Mouse (Mus musculus) CH12.LX (cell line): Measurements from ENCODE around the gene Notch3. TPM values are rescaled to one million over a fixed set of nuclear protein-coding genes. Genes with fewer than 3 reads are reported as not detected.

ENCODE experiments used
- DNase-seq: peaks from one replicate; pipeline ENCODE4 v3.0.0-alpha.2; 2013; ENCODE audit errors: extremely low read depth
- H3K27ac ChIP-seq: 2 replicates; pipeline ENCODE4 v1.5.1; 2012; ENCODE audit warnings: low read depth, mild to moderate bottlenecking, control low read depth, moderate library complexity; ENCODE audit not compliant: insufficient read depth
- H3K27me3 ChIP-seq: replicated peaks from 2 replicates; pipeline ENCODE3; 2012; ENCODE audit warnings: inconsistent platforms
- H3K36me3 ChIP-seq, 2 experiments: replicated peaks in 1 of 2; 2 replicates each; pipeline versions ENCODE3 to v1.6.1; 2012; ENCODE audit warnings: inconsistent platforms in 1 of 2, low read length in 1 of 2, mild to moderate bottlenecking in 1 of 2, mixed read lengths in 1 of 2, moderate library complexity in 1 of 2; ENCODE audit not compliant: control insufficient read depth in 1 of 2, insufficient read depth in 1 of 2
- H3K4me1 ChIP-seq, 2 experiments: 2 replicates each; pipeline ENCODE4 v1.6.1; 2012; ENCODE audit warnings: inconsistent platforms in 1 of 2, moderate library complexity in 1 of 2; ENCODE audit not compliant: insufficient read depth in 2 of 2, control insufficient read depth in 1 of 2
- H3K4me2 ChIP-seq: 2 replicates; pipeline ENCODE4 v1.6.1; 2012; ENCODE audit warnings: low read depth, mild to moderate bottlenecking, control low read depth; ENCODE audit not compliant: poor library complexity, insufficient read depth, severe bottlenecking
- H3K4me3 ChIP-seq, 3 experiments: fragments of 150-350 bp in 1 of 3; sonication (generic) in 1 of 3; replicated peaks in 1 of 3; 2 replicates each; pipeline versions ENCODE3 to v1.5.1; 2011 to 2012; ENCODE audit warnings: low read depth in 2 of 3, low read length in 2 of 3, mild to moderate bottlenecking in 2 of 3, moderate library complexity in 2 of 3, control low read depth in 1 of 3, improper control_type of control experiment in 1 of 3, inconsistent platforms in 1 of 3, mixed read lengths in 1 of 3; ENCODE audit not compliant: poor library complexity in 1 of 3
- H3K79me2 ChIP-seq: replicated peaks from 2 replicates; pipeline ENCODE4 v1.6.1; 2012; ENCODE audit warnings: mild to moderate bottlenecking, moderate library complexity; ENCODE audit not compliant: control insufficient read depth, poor library complexity, insufficient read depth, severe bottlenecking; ENCODE audit errors: extremely low read depth
- H3K9ac ChIP-seq: 2 replicates; pipeline ENCODE4 v1.6.1; 2012; ENCODE audit warnings: low read depth, mild to moderate bottlenecking, control low read depth, moderate library complexity; ENCODE audit not compliant: insufficient read depth
- H3K9me3 ChIP-seq: replicated peaks from 2 replicates; pipeline ENCODE3; 2012; ENCODE audit warnings: low read length, inconsistent platforms, mixed read lengths
- BHLHE40 ChIP-seq: IDR thresholded peaks from 2 replicates; pipeline ENCODE4 v1.6.1; 2011; ENCODE audit warnings: mild to moderate bottlenecking, low read depth, low read length, improper control_type of control experiment
- CHD1 ChIP-seq: IDR thresholded peaks from 2 replicates; pipeline ENCODE4 v1.6.1; 2012; ENCODE audit warnings: low read depth, low read length, improper control_type of control experiment, inconsistent platforms
- CHD2 ChIP-seq: IDR thresholded peaks from 2 replicates; pipeline ENCODE4 v1.6.1; 2011; ENCODE audit warnings: low read length, improper control_type of control experiment
- ELF1 ChIP-seq: IDR thresholded peaks from 2 replicates; pipeline ENCODE4 v1.6.1; 2014; ENCODE audit warnings: low read depth, mild to moderate bottlenecking, inconsistent platforms, low read length, improper control_type of control experiment
- EP300 ChIP-seq: IDR thresholded peaks from 2 replicates; pipeline ENCODE4 v1.6.1; 2011; ENCODE audit warnings: low read length, improper control_type of control experiment
- ETS1 ChIP-seq: conservative IDR thresholded peaks from 2 replicates; pipeline ENCODE4 v1.6.1; 2012; ENCODE audit warnings: low read depth, mild to moderate bottlenecking, inconsistent platforms, low read length, improper control_type of control experiment, moderate library complexity
- GABPA ChIP-seq: IDR thresholded peaks from 2 replicates; pipeline ENCODE4 v1.6.1; 2012; ENCODE audit warnings: low read depth, low read length, improper control_type of control experiment, inconsistent platforms; ENCODE audit not compliant: insufficient replicate concordance
- IRF4 ChIP-seq: IDR thresholded peaks from 2 replicates; pipeline ENCODE4 v1.6.1; 2014; ENCODE audit warnings: low read depth, mild to moderate bottlenecking, inconsistent platforms, low read length, improper control_type of control experiment
- JUND ChIP-seq: conservative IDR thresholded peaks from 2 replicates; pipeline ENCODE4 v1.6.1; 2011; ENCODE audit warnings: low read depth, low read length, improper control_type of control experiment
- KAT2A ChIP-seq: IDR thresholded peaks from 2 replicates; pipeline ENCODE4 v1.6.1; 2012; ENCODE audit warnings: low read length, improper control_type of control experiment, inconsistent platforms; ENCODE audit not compliant: insufficient replicate concordance
- MAFK ChIP-seq: IDR thresholded peaks from 2 replicates; pipeline ENCODE4 v1.6.1; 2011; ENCODE audit warnings: low read length, improper control_type of control experiment; ENCODE audit not compliant: insufficient replicate concordance
- MAX ChIP-seq: IDR thresholded peaks from 2 replicates; pipeline ENCODE4 v1.6.1; 2011; ENCODE audit warnings: low read length, improper control_type of control experiment
- MAZ ChIP-seq: IDR thresholded peaks from 2 replicates; pipeline ENCODE4 v1.6.1; 2012; ENCODE audit warnings: low read depth, mild to moderate bottlenecking, inconsistent platforms, low read length, improper control_type of control experiment, moderate library complexity
- MEF2A ChIP-seq: IDR thresholded peaks from 2 replicates; pipeline ENCODE4 v1.6.1; 2014; ENCODE audit warnings: low read depth, mild to moderate bottlenecking, inconsistent platforms, low read length, improper control_type of control experiment, borderline replicate concordance
- MXI1 ChIP-seq: IDR thresholded peaks from 2 replicates; pipeline ENCODE4 v1.6.1; 2011; ENCODE audit warnings: mild to moderate bottlenecking, low read depth, low read length, improper control_type of control experiment
- MYC ChIP-seq: IDR thresholded peaks from 2 replicates; pipeline ENCODE4 v1.6.1; 2011; ENCODE audit warnings: low read depth, mild to moderate bottlenecking, improper control_type of control experiment, low read length
- NELFE ChIP-seq: IDR thresholded peaks from 2 replicates; pipeline ENCODE4 v1.6.1; 2011; ENCODE audit warnings: low read depth, low read length, improper control_type of control experiment
- PAX5 ChIP-seq: IDR thresholded peaks from 2 replicates; pipeline ENCODE4 v1.6.1; 2012; ENCODE audit warnings: low read length, inconsistent platforms, mixed read lengths
- POLR2AphosphoS2 ChIP-seq: IDR thresholded peaks from 2 replicates; pipeline ENCODE4 v1.6.1; 2011; ENCODE audit warnings: low read depth, low read length, improper control_type of control experiment
- RAD21 ChIP-seq: IDR thresholded peaks from 2 replicates; pipeline ENCODE4 v1.6.1; 2011; ENCODE audit warnings: low read depth, mild to moderate bottlenecking, low read length, improper control_type of control experiment, moderate library complexity
- RCOR1 ChIP-seq: conservative IDR thresholded peaks from 2 replicates; pipeline ENCODE4 v1.6.1; 2012; ENCODE audit warnings: low read depth, mild to moderate bottlenecking, inconsistent platforms, low read length, improper control_type of control experiment
- SIN3A ChIP-seq: IDR thresholded peaks from 2 replicates; pipeline ENCODE4 v1.6.1; 2012; ENCODE audit warnings: low read length, improper control_type of control experiment, inconsistent platforms
- SMC3 ChIP-seq: IDR thresholded peaks from 2 replicates; pipeline ENCODE4 v1.6.1; 2011; ENCODE audit warnings: low read depth, low read length, improper control_type of control experiment
- TCF12 ChIP-seq: IDR thresholded peaks from 2 replicates; pipeline ENCODE4 v1.6.1; 2014; ENCODE audit warnings: low read depth, mild to moderate bottlenecking, inconsistent platforms, low read length, improper control_type of control experiment
- UBTF ChIP-seq: IDR thresholded peaks from 2 replicates; pipeline ENCODE4 v1.6.1; 2012; ENCODE audit warnings: low read depth, mild to moderate bottlenecking, inconsistent platforms, low read length, improper control_type of control experiment, moderate library complexity
- USF2 ChIP-seq: conservative IDR thresholded peaks from 2 replicates; pipeline ENCODE4 v1.6.1; 2011; ENCODE audit warnings: low read depth, low read length, improper control_type of control experiment
- ZC3H11A ChIP-seq: IDR thresholded peaks from 2 replicates; pipeline ENCODE4 v1.6.1; 2012; ENCODE audit warnings: low read depth, mild to moderate bottlenecking, inconsistent platforms, low read length, improper control_type of control experiment
- ZMIZ1 ChIP-seq: IDR thresholded peaks from 2 replicates; pipeline ENCODE4 v1.6.1; 2012; ENCODE audit warnings: low read depth, mild to moderate bottlenecking, inconsistent platforms, low read length, improper control_type of control experiment
- ZNF384 ChIP-seq: IDR thresholded peaks from 2 replicates; pipeline ENCODE4 v1.6.1; 2012; ENCODE audit warnings: low read depth, low read length, improper control_type of control experiment, inconsistent platforms
- dilution Hi-C: fragments of 300-500 bp; cut with MboI; formaldehyde crosslinking; loops from 2 replicates; pipeline ENCODE4 v1.14.3; 2020; ENCODE audit warnings: low sequenced_read_pairs; ENCODE audit not compliant: extremely low pct_unique_long_range_greater_than_20kb, extremely low pct_ligation_motif_present
- in situ Hi-C: fragments of 300-500 bp; cut with MboI; formaldehyde crosslinking; loops from 3 replicates; pipeline ENCODE4 v1.14.3; 2019; ENCODE audit warnings: low sequenced_read_pairs, low pct_ligation_motif_present, low pct_unique_long_range_greater_than_20kb, mixed read lengths
- polyA plus RNA-seq: library from polyadenylated mRNA; unstranded; fragments of >175 nt; gene quantifications from 2 replicates; pipeline ENCODE4 v1.2.1, GENCODE M21; 2012; ENCODE audit warnings: low read depth; ENCODE audit not compliant: insufficient read length
- total RNA-seq, 2 experiments: library from RNA; depleted of rRNA; stranded (reverse); fragments of 300-350 nt in 1 of 2; fragments of >200 nt in 1 of 2; gene quantifications; 2 replicates each; pipeline ENCODE4 v1.2.3; 2012 to 2014

Gene Notch3
- total and polyA plus RNA-seq, 3 experiments: 0.17 TPM; not detected in 2

DNA sequence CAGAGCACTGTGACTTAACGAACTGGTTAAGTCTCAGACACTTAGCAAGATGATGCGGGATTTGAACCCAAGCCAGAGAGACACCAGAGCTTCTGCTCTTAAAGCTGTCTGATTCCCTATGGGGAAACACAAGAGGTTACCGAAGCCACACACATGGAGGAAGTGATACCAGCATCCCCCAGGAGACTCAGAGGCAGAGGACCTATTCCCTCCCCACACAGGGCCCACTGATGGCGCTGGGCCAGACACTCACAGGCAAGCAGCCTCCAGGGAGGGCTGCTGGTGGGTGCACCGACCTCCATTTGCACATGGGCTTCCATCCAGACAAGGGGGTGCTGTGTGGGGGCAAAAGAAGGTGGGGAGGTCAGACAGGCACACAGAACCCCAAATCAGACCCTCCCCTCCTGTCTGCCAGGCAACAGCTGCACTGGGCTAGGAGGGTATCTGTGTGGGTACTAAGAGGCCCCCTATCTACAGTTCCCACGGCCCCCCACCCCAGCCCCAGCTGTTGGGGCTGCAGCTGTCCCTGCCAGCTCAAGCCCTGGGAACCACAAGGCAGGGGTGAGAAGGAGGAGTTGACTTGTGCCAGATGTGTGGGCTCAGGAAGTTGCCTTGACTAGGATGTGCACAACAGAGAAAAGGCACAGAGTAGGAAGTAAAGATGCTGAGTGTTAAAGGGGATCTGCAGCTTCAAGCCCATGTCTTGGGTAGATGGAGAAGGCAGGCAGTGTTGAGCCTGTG lies 2.6 kb downstream of the Notch3 start:
- peaks cover 43% of the 10 kb centered on the region for H3K27me3 ChIP-seq
- H3K36me3 ChIP-seq: no peaks in the 10 kb centered on the region
- peaks cover 3% of the 10 kb centered on the region for H3K9me3 ChIP-seq
- no peak overlapping the region for H3K4me3 ChIP-seq
- no peak for TF ChIP-seq CHD1
- TF ChIP-seq NELFE: no peak
- no peak for TF ChIP-seq POLR2AphosphoS2
- TF ChIP-seq ETS1: peak; percentile 63
- TF ChIP-seq CHD2: peak; percentile 68
- TF ChIP-seq BHLHE40: peak; percentile 68
- TF ChIP-seq PAX5: no peak
- TF ChIP-seq ZNF384: 0 out of 2 replicates have a peak, but pooled peaks have one; percentile 27
- peak; percentile 84 for TF ChIP-seq MEF2A
- TF ChIP-seq TCF12: peak; percentile 61
- 0 out of 2 replicates have a peak, but pooled peaks have one; percentile 71 for TF ChIP-seq KAT2A
- peak; percentile 52; the same call in 1 of the 2 replicates for TF ChIP-seq MYC
- TF ChIP-seq MAZ: peak; percentile 85
- TF ChIP-seq MXI1: 0 out of 2 replicates have a peak, but pooled peaks have one; percentile 25
- TF ChIP-seq RCOR1: peak; percentile 91
- TF ChIP-seq IRF4: peak; percentile 98
- peak; percentile 36; the same call in 1 of the 2 replicates for TF ChIP-seq ELF1
- peak; percentile 41 for TF ChIP-seq JUND
- TF ChIP-seq ZC3H11A: no peak
- no peak for TF ChIP-seq GABPA
- peak; percentile 55; the same call in 1 of the 2 replicates for TF ChIP-seq SIN3A
- TF ChIP-seq MAFK: peak; percentile 77; the same call in 1 of the 2 replicates
- peak; percentile 95 for TF ChIP-seq EP300
- TF ChIP-seq USF2: no peak
- TF ChIP-seq ZMIZ1: peak; percentile 56; the same call in 1 of the 2 replicates
- TF ChIP-seq RAD21: no peak; the same call in 1 of the 2 replicates
- peak; percentile 53 for TF ChIP-seq MAX
- peak; percentile 17; the same call in 1 of the 2 replicates for TF ChIP-seq SMC3
- 0 out of 2 replicates have a peak, but pooled peaks have one; percentile 47 for TF ChIP-seq UBTF
- in situ Hi-C loops: no loop called here
- H3K27ac ChIP-seq: 0 out of 2 replicates have a peak overlapping the region, but pooled peaks have one; percentile 6
- no peak overlapping the region for H3K4me2 ChIP-seq
- H3K9ac ChIP-seq: no peak overlapping the region
- DNase-seq: peak; percentile 92
- dilution Hi-C loops: no loop called here
- H3K79me2 ChIP-seq: no peaks in the 10 kb centered on the region
- peaks cover 27 to 31% of the 10 kb centered on the region in 2 experiments for H3K4me1 ChIP-seq
